Mouse (Mus musculus) CH12.LX (cell line): Measurements from ENCODE around the gene Afap1. TPM values are rescaled to one million over a fixed set of nuclear protein-coding genes. Genes with fewer than 3 reads are reported as not detected.

Experiments
- DNase-seq: peaks from one replicate; pipeline ENCODE4 v3.0.0-alpha.2; 2013; ENCODE audit errors: extremely low read depth
- H3K27ac ChIP-seq: 2 replicates; pipeline ENCODE4 v1.5.1; 2012; ENCODE audit warnings: low read depth, mild to moderate bottlenecking, control low read depth, moderate library complexity; ENCODE audit not compliant: insufficient read depth
- H3K27me3 ChIP-seq: replicated peaks from 2 replicates; pipeline ENCODE3; 2012; ENCODE audit warnings: inconsistent platforms
- H3K36me3 ChIP-seq, 2 experiments: replicated peaks in 1 of 2; 2 replicates each; pipeline versions ENCODE3 to v1.6.1; 2012; ENCODE audit warnings: inconsistent platforms in 1 of 2, low read length in 1 of 2, mild to moderate bottlenecking in 1 of 2, mixed read lengths in 1 of 2, moderate library complexity in 1 of 2; ENCODE audit not compliant: control insufficient read depth in 1 of 2, insufficient read depth in 1 of 2
- H3K4me1 ChIP-seq, 2 experiments: 2 replicates each; pipeline ENCODE4 v1.6.1; 2012; ENCODE audit warnings: inconsistent platforms in 1 of 2, moderate library complexity in 1 of 2; ENCODE audit not compliant: insufficient read depth in 2 of 2, control insufficient read depth in 1 of 2
- H3K4me2 ChIP-seq: 2 replicates; pipeline ENCODE4 v1.6.1; 2012; ENCODE audit warnings: low read depth, mild to moderate bottlenecking, control low read depth; ENCODE audit not compliant: poor library complexity, insufficient read depth, severe bottlenecking
- H3K4me3 ChIP-seq, 3 experiments: fragments of 150-350 bp in 1 of 3; sonication (generic) in 1 of 3; replicated peaks in 1 of 3; 2 replicates each; pipeline versions ENCODE3 to v1.5.1; 2011 to 2012; ENCODE audit warnings: low read depth in 2 of 3, low read length in 2 of 3, mild to moderate bottlenecking in 2 of 3, moderate library complexity in 2 of 3, control low read depth in 1 of 3, improper control_type of control experiment in 1 of 3, inconsistent platforms in 1 of 3, mixed read lengths in 1 of 3; ENCODE audit not compliant: poor library complexity in 1 of 3
- H3K79me2 ChIP-seq: replicated peaks from 2 replicates; pipeline ENCODE4 v1.6.1; 2012; ENCODE audit warnings: mild to moderate bottlenecking, moderate library complexity; ENCODE audit not compliant: control insufficient read depth, poor library complexity, insufficient read depth, severe bottlenecking; ENCODE audit errors: extremely low read depth
- H3K9ac ChIP-seq: 2 replicates; pipeline ENCODE4 v1.6.1; 2012; ENCODE audit warnings: low read depth, mild to moderate bottlenecking, control low read depth, moderate library complexity; ENCODE audit not compliant: insufficient read depth
- H3K9me3 ChIP-seq: replicated peaks from 2 replicates; pipeline ENCODE3; 2012; ENCODE audit warnings: low read length, inconsistent platforms, mixed read lengths
- E2F4 ChIP-seq: IDR thresholded peaks from 2 replicates; pipeline ENCODE4 v1.6.1; 2011; ENCODE audit warnings: low read depth, low read length, improper control_type of control experiment; ENCODE audit not compliant: insufficient replicate concordance
- ELF1 ChIP-seq: IDR thresholded peaks from 2 replicates; pipeline ENCODE4 v1.6.1; 2014; ENCODE audit warnings: low read depth, mild to moderate bottlenecking, inconsistent platforms, low read length, improper control_type of control experiment
- EP300 ChIP-seq: IDR thresholded peaks from 2 replicates; pipeline ENCODE4 v1.6.1; 2011; ENCODE audit warnings: low read length, improper control_type of control experiment
- ETS1 ChIP-seq: conservative IDR thresholded peaks from 2 replicates; pipeline ENCODE4 v1.6.1; 2012; ENCODE audit warnings: low read depth, mild to moderate bottlenecking, inconsistent platforms, low read length, improper control_type of control experiment, moderate library complexity
- GABPA ChIP-seq: IDR thresholded peaks from 2 replicates; pipeline ENCODE4 v1.6.1; 2012; ENCODE audit warnings: low read depth, low read length, improper control_type of control experiment, inconsistent platforms; ENCODE audit not compliant: insufficient replicate concordance
- IRF4 ChIP-seq: IDR thresholded peaks from 2 replicates; pipeline ENCODE4 v1.6.1; 2014; ENCODE audit warnings: low read depth, mild to moderate bottlenecking, inconsistent platforms, low read length, improper control_type of control experiment
- KAT2A ChIP-seq: IDR thresholded peaks from 2 replicates; pipeline ENCODE4 v1.6.1; 2012; ENCODE audit warnings: low read length, improper control_type of control experiment, inconsistent platforms; ENCODE audit not compliant: insufficient replicate concordance
- MAX ChIP-seq: IDR thresholded peaks from 2 replicates; pipeline ENCODE4 v1.6.1; 2011; ENCODE audit warnings: low read length, improper control_type of control experiment
- MAZ ChIP-seq: IDR thresholded peaks from 2 replicates; pipeline ENCODE4 v1.6.1; 2012; ENCODE audit warnings: low read depth, mild to moderate bottlenecking, inconsistent platforms, low read length, improper control_type of control experiment, moderate library complexity
- MEF2A ChIP-seq: IDR thresholded peaks from 2 replicates; pipeline ENCODE4 v1.6.1; 2014; ENCODE audit warnings: low read depth, mild to moderate bottlenecking, inconsistent platforms, low read length, improper control_type of control experiment, borderline replicate concordance
- POLR2A ChIP-seq: IDR thresholded peaks from 2 replicates; pipeline ENCODE4 v1.6.1; 2011; ENCODE audit warnings: low read depth, mild to moderate bottlenecking, improper control_type of control experiment, low read length
- POLR2AphosphoS2 ChIP-seq: IDR thresholded peaks from 2 replicates; pipeline ENCODE4 v1.6.1; 2011; ENCODE audit warnings: low read depth, low read length, improper control_type of control experiment
- SMC3 ChIP-seq: IDR thresholded peaks from 2 replicates; pipeline ENCODE4 v1.6.1; 2011; ENCODE audit warnings: low read depth, low read length, improper control_type of control experiment
- UBTF ChIP-seq: IDR thresholded peaks from 2 replicates; pipeline ENCODE4 v1.6.1; 2012; ENCODE audit warnings: low read depth, mild to moderate bottlenecking, inconsistent platforms, low read length, improper control_type of control experiment, moderate library complexity
- USF1 ChIP-seq: IDR thresholded peaks from 2 replicates; pipeline ENCODE4 v1.6.1; 2014; ENCODE audit warnings: low read depth, mild to moderate bottlenecking, inconsistent platforms, low read length, improper control_type of control experiment
- USF2 ChIP-seq: conservative IDR thresholded peaks from 2 replicates; pipeline ENCODE4 v1.6.1; 2011; ENCODE audit warnings: low read depth, low read length, improper control_type of control experiment
- ZKSCAN1 ChIP-seq: IDR thresholded peaks from 2 replicates; pipeline ENCODE4 v1.6.1; 2012; ENCODE audit warnings: low read depth, inconsistent platforms, low read length, improper control_type of control experiment, borderline replicate concordance
- ZMIZ1 ChIP-seq: IDR thresholded peaks from 2 replicates; pipeline ENCODE4 v1.6.1; 2012; ENCODE audit warnings: low read depth, mild to moderate bottlenecking, inconsistent platforms, low read length, improper control_type of control experiment
- ZNF384 ChIP-seq: IDR thresholded peaks from 2 replicates; pipeline ENCODE4 v1.6.1; 2012; ENCODE audit warnings: low read depth, low read length, improper control_type of control experiment, inconsistent platforms
- dilution Hi-C: fragments of 300-500 bp; cut with MboI; formaldehyde crosslinking; loops from 2 replicates; pipeline ENCODE4 v1.14.3; 2020; ENCODE audit warnings: low sequenced_read_pairs; ENCODE audit not compliant: extremely low pct_unique_long_range_greater_than_20kb, extremely low pct_ligation_motif_present
- in situ Hi-C: fragments of 300-500 bp; cut with MboI; formaldehyde crosslinking; loops from 3 replicates; pipeline ENCODE4 v1.14.3; 2019; ENCODE audit warnings: low sequenced_read_pairs, low pct_ligation_motif_present, low pct_unique_long_range_greater_than_20kb, mixed read lengths
- polyA plus RNA-seq: library from polyadenylated mRNA; unstranded; fragments of >175 nt; gene quantifications from 2 replicates; pipeline ENCODE4 v1.2.1, GENCODE M21; 2012; ENCODE audit warnings: low read depth; ENCODE audit not compliant: insufficient read length
- total RNA-seq, 2 experiments: library from RNA; depleted of rRNA; stranded (reverse); fragments of 300-350 nt in 1 of 2; fragments of >200 nt in 1 of 2; gene quantifications; 2 replicates each; pipeline ENCODE4 v1.2.3; 2012 to 2014

Gene Afap1
- total and polyA plus RNA-seq, 3 experiments = 0.32 to 4.0 (median 0.86) TPM

DNA sequence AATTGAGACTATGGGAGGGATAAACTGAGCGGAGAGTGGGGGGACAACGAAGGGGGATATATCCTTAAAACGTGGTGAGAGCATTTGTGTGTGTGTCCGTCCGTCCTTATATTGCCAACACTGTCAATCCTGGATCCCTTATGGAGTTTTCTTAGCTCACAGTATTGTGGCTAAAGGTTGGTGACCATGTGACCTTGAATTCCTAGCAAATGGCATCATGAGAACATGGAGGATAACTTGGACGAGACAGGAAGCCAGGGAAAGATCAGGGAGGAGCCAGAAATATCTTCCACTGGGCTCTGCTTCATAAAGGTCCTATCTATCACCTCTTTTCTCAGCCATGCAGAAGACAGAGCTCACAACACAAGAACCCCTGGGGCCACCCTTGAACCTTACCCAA lies 30.3 kb downstream of the Afap1 start:
- dilution Hi-C loops = no loop called here
- Histone ChIP-seq H3K79me2 (no peaks in the 10 kb centered on the region), H3K4me1 (peaks cover 0 to 3% of the 10 kb centered on the region in 2 experiments; a peak in 1 of 4 replicates), H3K4me3 (no peak overlapping the region), H3K27me3 (no peaks in the 10 kb centered on the region), H3K9me3 (no peaks in the 10 kb centered on the region), H3K36me3 (no peaks in the 10 kb centered on the region), H3K27ac (no peak overlapping the region), H3K4me2 (no peak overlapping the region), H3K9ac (no peak overlapping the region)
- TF ChIP-seq ZNF384 (no peak), KAT2A (no peak), SMC3 (no peak), ZMIZ1 (no peak), MEF2A (no peak), UBTF (no peak), POLR2A (no peak), USF2 (no peak)
- DNase-seq = no peak
- in situ Hi-C loops = no loop called here

DNA sequence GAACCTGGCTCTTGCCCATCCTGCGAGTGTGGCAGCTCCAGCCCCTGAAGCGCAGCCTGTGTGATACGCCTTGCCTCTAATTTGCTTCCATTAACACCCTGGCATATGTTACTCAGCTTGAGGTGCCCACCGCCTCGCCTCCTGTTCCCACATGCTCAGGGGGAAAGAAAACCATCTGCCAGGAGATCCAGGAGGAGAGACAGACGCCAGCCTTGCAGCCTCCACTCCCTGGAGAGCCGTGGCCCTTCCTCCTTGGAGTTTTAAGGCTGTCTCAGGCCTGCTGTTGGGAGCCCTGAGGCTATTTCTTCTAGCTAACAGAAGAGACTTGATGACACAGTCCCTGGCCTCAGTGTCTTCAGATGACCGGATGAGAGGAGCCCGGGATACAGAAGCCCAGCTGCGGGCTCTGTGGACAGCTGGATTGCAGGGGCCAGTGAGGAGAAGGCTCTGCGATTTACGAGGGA lies 32.1 kb downstream of the Afap1 start:
- dilution Hi-C loops = no loop called here
- H3K27ac ChIP-seq = no peak overlapping the region
- no peak overlapping the region for H3K9ac ChIP-seq
- DNase-seq = no peak
- H3K27me3 ChIP-seq = no peaks in the 10 kb centered on the region
- in situ Hi-C loops = no loop called here
- H3K9me3 ChIP-seq = no peaks in the 10 kb centered on the region
- H3K36me3 ChIP-seq = no peaks in the 10 kb centered on the region
- peaks cover 0 to under 1% of the 10 kb centered on the region in 2 experiments; a peak in 1 of 4 replicates for H3K4me1 ChIP-seq
- no peak overlapping the region for H3K4me3 ChIP-seq
- no peaks in the 10 kb centered on the region for H3K79me2 ChIP-seq
- no peak for TF ChIP-seq UBTF
- TF ChIP-seq POLR2AphosphoS2 = no peak
- TF ChIP-seq E2F4 = no peak
- H3K4me2 ChIP-seq = no peak overlapping the region

DNA sequence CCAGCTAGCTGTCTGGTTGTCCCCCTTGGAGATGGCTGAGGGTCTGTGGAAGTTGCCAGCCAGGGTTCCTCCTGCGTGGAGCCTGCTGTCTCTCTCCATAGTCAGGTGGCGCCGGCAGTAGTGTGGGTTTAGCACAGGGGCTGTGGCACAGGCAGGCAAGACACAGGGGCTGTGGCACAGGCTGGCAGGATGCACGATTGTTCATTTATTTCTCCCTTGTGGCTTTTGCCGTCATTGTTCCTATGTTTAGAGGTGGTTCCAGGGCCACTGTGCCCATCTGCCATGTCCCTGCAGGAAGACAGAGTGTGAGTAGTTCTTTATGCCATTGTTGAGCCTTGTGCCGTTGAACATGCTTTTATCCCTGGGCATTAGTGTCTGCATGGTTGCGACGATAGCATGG lies 33.4 kb downstream of the Afap1 start:
- Histone ChIP-seq H3K27me3 (no peaks in the 10 kb centered on the region), H3K4me3 (no peak overlapping the region), H3K36me3 (no peaks in the 10 kb centered on the region), H3K4me2 (no peak overlapping the region), H3K27ac (no peak overlapping the region), H3K79me2 (no peaks in the 10 kb centered on the region), H3K4me1 (no peaks in the 10 kb centered on the region), H3K9me3 (no peaks in the 10 kb centered on the region), H3K9ac (no peak overlapping the region)
- in situ Hi-C loops = no loop called here
- no peak for DNase-seq
- dilution Hi-C loops = no loop called here
- no peak for TF ChIP-seq USF1
- TF ChIP-seq EP300 = no peak
- TF ChIP-seq ETS1 = no peak
- TF ChIP-seq MEF2A = no peak
- no peak for TF ChIP-seq IRF4
- no peak for TF ChIP-seq MAX
- TF ChIP-seq GABPA = no peak
- no peak for TF ChIP-seq MAZ
- no peak for TF ChIP-seq ELF1
- no peak for TF ChIP-seq ZKSCAN1
